ENCODE assay signal across 13 mouse cellular contexts in genomic region chr17:5442403-5442802, GRCm38 (mm10). TPM values are rescaled to one million over a fixed set of nuclear protein-coding genes. Genes with fewer than 3 reads are reported as not detected.
"Had no signal": no experiment of that assay in that cellular context is flagged by ENCODE, and none has a peak within 500 bp of the region (broad histone marks: within the 10 kb centered on the region; RNA-seq: fewer than 3 reads in every experiment).

No protein-coding gene starts in this region.

RNA-seq across cellular contexts. Expression of gene Ldhal6b, which starts 23.8 kb away (rescaled TPM):
- polyA plus RNA-seq: liver, embryonic 11.5 days; liver, embryonic 13.5 days; liver, embryonic 15.5 days; liver, postnatal 0 days; lung, embryonic 15.5 days; lung, postnatal 0 days; midbrain, embryonic 11.5 days; midbrain, embryonic 13.5 days; midbrain, embryonic 15.5 days; neural tube, embryonic 11.5 days; neural tube, embryonic 15.5 days; stomach, embryonic 14.5 days; stomach, embryonic 16.5 days had no signal
